Mouse (Mus musculus) kidney, postnatal 0 days (tissue): ENCODE results near the gene Il17ra. TPM values are rescaled to one million over a fixed set of nuclear protein-coding genes. Genes with fewer than 3 reads are reported as not detected.

Experiments
- ATAC-seq: fragments of 200-750 bp; cut with Nextera tagmentation; replicated peaks from 2 replicates; pipeline ENCODE4 v1.8.0; 2017; ENCODE audit warnings: low read depth, moderate number of reproducible peaks, moderate TSS enrichment, moderate library complexity; ENCODE audit not compliant: low FRiP score
- DNase-seq: peaks from one replicate; pipeline ENCODE4 v3.0.0-alpha.2; 2016; ENCODE audit warnings: low spot score
- H3K27ac ChIP-seq: fragments of 300-500 bp; sonication (generic); 2 replicates; pipeline ENCODE4 v1.5.1; 2014; ENCODE audit warnings: mild to moderate bottlenecking
- H3K27me3 ChIP-seq: fragments of 300-500 bp; sonication (generic); 2 replicates; pipeline ENCODE4 v1.6.1; 2014; ENCODE audit warnings: low read length, mixed read lengths; ENCODE audit not compliant: insufficient read depth
- H3K36me3 ChIP-seq: fragments of 300-500 bp; sonication (generic); 2 replicates; pipeline ENCODE4 v1.6.1; 2014; ENCODE audit warnings: low read length, mixed read lengths; ENCODE audit not compliant: insufficient read depth
- H3K4me1 ChIP-seq: fragments of 300-500 bp; sonication (generic); replicated peaks from 2 replicates; pipeline ENCODE4 v1.6.1; 2014; ENCODE audit warnings: antibody characterized with exemption, low read length, mixed read lengths; ENCODE audit not compliant: insufficient read depth
- H3K4me2 ChIP-seq: fragments of 300-500 bp; sonication (generic); 2 replicates; pipeline ENCODE4 v1.6.1; 2014; ENCODE audit warnings: mild to moderate bottlenecking, low read length, moderate library complexity, mixed read lengths
- H3K4me3 ChIP-seq: fragments of 300-500 bp; sonication (generic); replicated peaks from 2 replicates; pipeline ENCODE4 v1.5.1; 2014; ENCODE audit warnings: low read depth, low read length
- H3K9ac ChIP-seq: fragments of 300-500 bp; sonication (generic); 2 replicates; pipeline ENCODE4 v1.6.1; 2014; ENCODE audit warnings: low read depth, low read length
- H3K9me3 ChIP-seq: fragments of 300-500 bp; sonication (generic); replicated peaks from 2 replicates; pipeline ENCODE4 v1.6.1; 2016; ENCODE audit warnings: low read length, inconsistent platforms, mixed read lengths
- CTCF ChIP-seq: IDR thresholded peaks from 2 replicates; pipeline ENCODE4 v1.5.1; 2016; ENCODE audit warnings: antibody characterized with exemption, low read depth, mild to moderate bottlenecking, moderate library complexity
- WGBS: fragments of 180-500 bp; shearing (Covaris S2); extraction: QIAGEN DNeasy Blood & Tissue Kit; methylation state at CpG from one replicate; pipeline ENCODE4 v1.1.7; 2014; 5-methylcytosine and 5-hydroxymethylcytosine counted together
- polyA plus RNA-seq: library from polyadenylated mRNA; unstranded; fragments of >200 nt; fragmentation: Nextera tagmentation; extraction: Ambion mirVana; gene quantifications from 2 replicates; pipeline ENCODE4 v1.2.1, GENCODE M21; 2015

The Il17ra gene
- polyA plus RNA-seq, 1 experiment from 2014 or later, result 3.8 TPM

DNA sequence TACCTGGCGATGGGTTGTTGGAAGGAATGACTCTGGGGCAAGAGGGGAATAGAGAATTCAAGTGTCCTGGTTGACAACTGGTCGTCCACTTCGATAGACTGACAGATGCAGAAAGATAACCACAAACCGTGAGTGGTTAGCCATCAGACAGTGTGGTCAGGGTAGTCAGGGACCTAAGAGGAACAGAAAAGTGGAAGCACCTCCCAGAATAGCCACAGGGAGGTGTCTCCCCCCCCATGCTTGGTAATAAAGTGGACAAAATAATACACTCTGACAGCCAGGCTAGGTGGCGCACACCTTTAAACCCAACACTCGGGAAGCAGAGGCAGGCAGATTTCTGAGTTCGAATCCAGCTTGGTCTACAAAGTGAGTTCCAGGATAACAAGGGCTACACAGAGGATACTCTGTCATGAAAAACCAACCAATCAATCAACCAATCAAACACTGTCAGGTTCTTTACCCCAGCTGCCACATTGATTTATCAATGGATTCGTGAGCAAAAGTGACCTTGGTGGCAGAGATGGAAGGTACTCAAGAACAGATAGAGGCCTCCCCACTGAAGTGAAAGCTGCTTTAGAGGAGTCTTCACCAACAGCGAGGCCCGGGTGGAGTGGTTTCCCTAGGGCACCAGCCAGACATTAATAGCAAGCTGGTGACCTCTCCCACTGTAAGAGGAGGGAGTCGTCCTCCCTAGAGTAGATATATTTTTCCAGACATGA, 10.5 kb upstream of the Il17ra start:
- ATAC-seq (no peak), DNase-seq (no peak)
- Histone ChIP-seq H3K4me2 (no peak overlapping the region), H3K27me3 (no peaks in the 10 kb centered on the region), H3K9me3 (no peaks in the 10 kb centered on the region), H3K27ac (no peak overlapping the region), H3K4me3 (no peak overlapping the region), H3K4me1 (no peaks in the 10 kb centered on the region), H3K36me3 (no peaks in the 10 kb centered on the region), H3K9ac (no peak overlapping the region)
- TF ChIP-seq CTCF, result no peak
- WGBS, result 82% methylated on average over 11 of the region's 11 CpGs

DNA sequence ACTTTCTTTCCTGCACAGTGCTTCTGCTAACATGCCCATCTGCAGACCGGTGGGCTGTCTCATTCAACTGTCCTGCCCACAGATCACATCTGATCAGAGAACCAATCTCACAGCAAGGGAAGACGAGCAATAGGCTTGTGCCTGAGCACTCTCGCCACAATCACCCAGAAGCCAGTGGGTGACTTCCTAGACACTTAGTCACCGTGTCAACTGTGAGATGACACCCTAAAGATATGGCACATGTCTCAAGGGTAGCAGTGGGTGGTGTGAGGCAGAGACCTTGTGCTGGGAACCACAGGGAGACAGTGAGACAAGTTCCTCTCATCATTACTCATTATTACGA, 10.0 kb upstream of the Il17ra start:
- Histone ChIP-seq H3K9me3 (no peaks in the 10 kb centered on the region), H3K4me2 (no peak overlapping the region), H3K9ac (no peak overlapping the region), H3K4me1 (no peaks in the 10 kb centered on the region), H3K27me3 (no peaks in the 10 kb centered on the region), H3K4me3 (no peak overlapping the region), H3K27ac (no peak overlapping the region), H3K36me3 (no peaks in the 10 kb centered on the region)
- ATAC-seq, result no peak
- no peak for DNase-seq
- WGBS, result 66% methylated on average over 5 of the region's 5 CpGs
- TF ChIP-seq CTCF, result no peak

DNA sequence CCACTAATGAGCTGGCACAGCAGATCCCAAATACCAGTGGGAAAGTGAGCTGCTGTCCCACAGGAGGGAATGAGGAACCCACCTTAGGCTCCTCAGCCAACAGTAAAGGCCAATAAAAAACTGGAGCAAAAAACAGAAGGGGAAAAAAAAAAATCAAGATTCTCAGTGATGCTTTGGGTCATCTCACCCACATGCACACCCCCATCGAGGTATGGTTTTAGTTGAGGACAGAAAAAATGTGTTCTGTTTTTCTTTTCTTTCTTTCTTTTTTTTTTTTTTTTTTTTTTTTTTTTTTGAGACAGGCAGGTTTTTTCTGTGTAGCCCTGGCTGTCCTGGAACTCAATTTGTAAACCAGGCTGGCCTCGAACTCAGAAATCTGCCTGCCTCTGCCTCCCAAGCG, 9.5 kb upstream of the Il17ra start:
- ATAC-seq, result no peak
- WGBS, result 85% methylated on average over 3 of the region's 3 CpGs

DNA sequence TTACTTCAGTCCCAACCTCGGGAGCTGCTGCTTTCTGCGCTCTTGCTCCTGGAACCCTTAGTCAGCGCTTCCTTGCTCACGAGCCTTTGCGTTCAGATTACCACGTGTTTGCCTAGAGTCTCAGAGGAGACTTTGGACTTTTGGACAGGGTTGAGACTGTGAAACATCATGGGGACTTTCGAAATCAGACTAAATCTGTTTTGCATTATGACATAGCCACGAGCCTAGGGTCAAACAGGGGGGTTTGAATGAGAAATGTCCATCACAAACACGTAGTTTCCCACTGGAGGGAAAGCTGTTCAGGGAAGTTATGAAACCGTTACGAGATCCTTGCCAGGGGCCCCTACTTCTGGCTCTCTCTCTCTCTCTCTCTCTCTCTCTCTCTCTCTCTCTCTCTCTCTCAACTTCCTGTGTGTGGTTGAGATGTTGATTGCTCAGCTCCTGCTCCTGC, 8.4 kb upstream of the Il17ra start:
- H3K9me3 ChIP-seq, result no peaks in the 10 kb centered on the region
- no peaks in the 10 kb centered on the region for H3K27me3 ChIP-seq
- no peaks in the 10 kb centered on the region for H3K36me3 ChIP-seq
- DNase-seq (peak; percentile 34), ATAC-seq (peak; percentile 86)
- no peak for TF ChIP-seq CTCF
- H3K4me2 ChIP-seq, result no peak overlapping the region
- no peaks in the 10 kb centered on the region for H3K4me1 ChIP-seq
- 39% methylated on average over 11 of the region's 11 CpGs for WGBS
- no peak overlapping the region for H3K4me3 ChIP-seq
- H3K9ac ChIP-seq, result no peak overlapping the region
- H3K27ac ChIP-seq, result peak overlapping the region; percentile 34

More for the DNA sequence above, 9.5 kb upstream of the Il17ra start:
- Histone ChIP-seq H3K4me3 (no peak overlapping the region), H3K4me2 (no peak overlapping the region), H3K36me3 (no peaks in the 10 kb centered on the region), H3K9ac (no peak overlapping the region), H3K27ac (no peak overlapping the region), H3K27me3 (no peaks in the 10 kb centered on the region), H3K4me1 (no peaks in the 10 kb centered on the region), H3K9me3 (no peaks in the 10 kb centered on the region)
- TF ChIP-seq CTCF, result no peak
- no peak for DNase-seq

DNA sequence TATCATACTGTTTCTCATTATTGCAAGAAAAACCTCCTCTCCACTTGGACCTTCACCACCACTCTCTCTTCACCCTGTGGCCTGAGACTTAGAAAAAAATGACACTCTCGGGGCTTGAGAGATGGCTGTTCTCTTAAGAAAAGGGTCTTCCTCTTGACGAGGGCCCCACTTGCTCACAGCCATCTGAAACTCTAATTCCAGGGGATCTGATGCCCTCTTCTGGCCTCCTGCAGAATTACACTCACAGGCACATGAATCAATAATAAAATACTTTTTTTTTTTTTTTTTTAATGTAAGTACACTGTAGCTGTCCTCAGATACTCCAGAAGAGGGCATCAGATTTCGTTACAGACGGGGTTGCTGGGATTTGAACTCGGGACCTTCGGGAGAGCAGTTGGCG, 6.0 kb upstream of the Il17ra start:
- H3K9me3 ChIP-seq, result no peaks in the 10 kb centered on the region
- H3K4me1 ChIP-seq, result no peaks in the 10 kb centered on the region
- 76% methylated on average over 7 of the region's 7 CpGs for WGBS
- H3K36me3 ChIP-seq, result no peaks in the 10 kb centered on the region
- DNase-seq (no peak), ATAC-seq (no peak)
- no peak overlapping the region for H3K4me2 ChIP-seq
- H3K27me3 ChIP-seq, result no peaks in the 10 kb centered on the region
- TF ChIP-seq CTCF, result peak; percentile 55
- no peak overlapping the region for H3K27ac ChIP-seq
- H3K4me3 ChIP-seq, result no peak overlapping the region
- no peak overlapping the region for H3K9ac ChIP-seq

DNA sequence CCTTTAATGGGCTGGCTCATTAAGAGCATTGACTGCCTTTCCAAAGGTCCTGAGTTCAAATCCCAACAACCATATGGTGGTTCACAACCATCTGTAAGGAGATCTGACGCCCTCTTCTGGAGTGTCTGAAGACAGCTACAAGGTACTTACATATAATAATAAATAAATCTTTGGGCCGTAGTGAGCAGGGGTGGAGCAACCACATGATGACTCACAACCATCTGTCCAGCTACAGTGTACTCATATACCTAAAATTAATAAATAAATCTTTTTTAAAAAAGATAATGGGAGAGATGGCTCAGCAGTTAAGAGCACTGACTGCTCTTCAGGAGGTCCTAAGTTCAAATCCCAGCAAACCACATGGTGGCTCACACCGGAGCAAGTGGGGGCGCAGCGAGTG, 5.3 kb upstream of the Il17ra start:
- Histone ChIP-seq H3K9ac (no peak overlapping the region), H3K9me3 (no peaks in the 10 kb centered on the region), H3K27me3 (no peaks in the 10 kb centered on the region), H3K27ac (no peak overlapping the region), H3K4me1 (no peaks in the 10 kb centered on the region), H3K36me3 (no peaks in the 10 kb centered on the region), H3K4me2 (no peak overlapping the region), H3K4me3 (no peak overlapping the region)
- TF ChIP-seq CTCF, result no peak
- no peak for DNase-seq
- WGBS, result 91% methylated on average over 5 of the region's 5 CpGs
- ATAC-seq, result no peak

DNA sequence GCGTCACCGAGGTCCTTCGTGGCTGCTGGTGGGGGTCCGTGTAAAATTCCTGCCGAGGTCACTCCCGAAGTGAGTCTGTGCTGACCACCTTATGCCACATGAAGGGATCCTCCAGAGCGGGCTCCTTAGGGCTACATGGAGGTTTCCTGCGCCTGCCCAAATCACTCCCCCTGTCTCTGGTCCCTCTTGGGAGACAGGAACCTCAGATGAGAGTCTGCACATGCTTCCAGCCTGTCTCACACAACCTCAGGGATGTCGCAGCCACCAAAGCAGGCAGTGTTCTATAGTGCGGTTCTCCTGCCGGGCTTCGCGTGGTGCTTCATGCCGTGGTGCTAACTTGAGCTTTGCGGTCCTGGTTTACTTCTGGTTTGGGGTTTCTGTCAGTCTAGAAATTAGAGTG, 1.8 kb upstream of the Il17ra start:
- H3K27me3 ChIP-seq, result no peaks in the 10 kb centered on the region
- no peak overlapping the region for H3K27ac ChIP-seq
- 68% methylated on average over 15 of the region's 15 CpGs for WGBS
- no peak for DNase-seq
- no peak overlapping the region for H3K4me3 ChIP-seq
- H3K4me2 ChIP-seq, result no peak overlapping the region
- 0 out of 2 replicates have a peak, but pooled peaks cover 9% of the 10 kb centered on the region for H3K4me1 ChIP-seq
- no peaks in the 10 kb centered on the region for H3K9me3 ChIP-seq
- no peak overlapping the region for H3K9ac ChIP-seq
- no peak for TF ChIP-seq CTCF
- ATAC-seq, result no peak
- H3K36me3 ChIP-seq, result no peaks in the 10 kb centered on the region
